Mouse (Mus musculus): ENCODE data around the gene Sgsh.

Gene Sgsh

DNA sequence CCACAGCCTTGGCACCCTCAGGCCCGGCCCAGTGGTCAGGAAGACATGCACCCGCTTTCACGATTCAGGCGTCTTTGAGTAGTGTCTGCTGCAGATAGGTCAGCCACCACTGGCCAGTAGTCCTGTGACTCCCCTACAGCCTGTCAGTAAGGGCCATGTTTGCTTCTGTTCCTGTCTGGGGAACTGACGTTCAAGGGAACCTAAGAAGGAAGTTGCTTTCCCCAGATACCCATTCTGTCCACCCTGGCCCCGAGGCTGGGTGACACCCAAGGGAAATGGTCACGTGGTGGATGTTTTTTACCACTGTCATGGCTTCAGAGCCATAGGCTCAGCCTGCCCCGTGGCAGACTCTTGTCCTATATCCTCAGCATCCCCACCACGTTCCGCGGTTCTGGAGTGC lies 22.0 kb upstream of the Sgsh start:
- no peak for DNase-seq (ENCODE audit: low spot score in 2 of 2)

DNA sequence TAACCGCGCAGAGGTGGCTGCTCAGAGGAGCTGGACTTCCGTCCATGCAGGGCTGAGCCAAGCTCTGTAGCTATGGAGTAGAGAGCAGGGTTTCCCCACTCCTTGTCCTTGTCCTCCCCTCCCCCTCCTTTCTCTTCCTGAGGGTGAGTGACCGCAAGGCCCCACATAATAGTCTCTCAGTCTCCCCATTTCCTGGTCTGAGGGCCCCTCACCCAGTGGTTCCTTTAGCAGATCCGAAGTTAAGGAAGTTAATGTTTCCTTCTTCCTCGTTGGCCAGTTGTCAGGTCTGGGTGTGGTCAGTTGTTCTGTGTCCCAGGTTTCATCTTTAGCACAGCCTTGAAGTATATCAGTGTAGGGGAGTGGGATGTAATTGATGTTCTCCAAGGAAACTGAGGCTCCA lies 20.1 kb upstream of the Sgsh start:
- no peak for DNase-seq (ENCODE audit: low spot score in 2 of 2)

DNA sequence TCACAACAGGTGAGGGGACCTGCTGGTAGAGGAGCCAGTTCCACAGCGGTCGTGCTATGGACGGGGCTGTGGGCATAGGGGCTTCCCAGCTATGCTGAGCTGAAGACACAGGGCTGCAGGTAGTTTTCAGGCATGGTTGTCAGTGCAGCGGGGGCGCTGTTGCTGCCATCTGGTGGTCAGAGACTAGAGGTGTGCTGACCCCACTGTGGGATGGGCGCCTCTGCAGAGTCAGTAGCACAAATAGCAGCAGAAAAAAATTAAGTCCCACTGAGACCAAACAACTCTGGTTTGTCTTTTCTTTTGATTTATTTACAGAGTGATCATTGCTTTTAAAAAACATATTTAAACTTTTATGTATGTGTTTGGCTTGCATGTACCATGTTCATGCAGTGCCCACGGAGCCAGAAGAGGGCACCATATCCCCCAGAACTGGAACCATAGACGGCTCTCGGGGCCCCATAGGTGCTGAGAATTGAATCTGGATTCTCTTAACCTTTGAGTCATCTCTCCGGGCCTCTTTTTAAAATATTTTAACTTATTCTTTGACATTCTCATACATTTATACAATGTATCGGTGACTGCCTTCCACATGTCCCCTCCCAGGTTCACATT lies 8.3 kb upstream of the Sgsh start:
- peak; percentile 67 to 70 for DNase-seq (ENCODE audit: low spot score in 2 of 2)

DNA sequence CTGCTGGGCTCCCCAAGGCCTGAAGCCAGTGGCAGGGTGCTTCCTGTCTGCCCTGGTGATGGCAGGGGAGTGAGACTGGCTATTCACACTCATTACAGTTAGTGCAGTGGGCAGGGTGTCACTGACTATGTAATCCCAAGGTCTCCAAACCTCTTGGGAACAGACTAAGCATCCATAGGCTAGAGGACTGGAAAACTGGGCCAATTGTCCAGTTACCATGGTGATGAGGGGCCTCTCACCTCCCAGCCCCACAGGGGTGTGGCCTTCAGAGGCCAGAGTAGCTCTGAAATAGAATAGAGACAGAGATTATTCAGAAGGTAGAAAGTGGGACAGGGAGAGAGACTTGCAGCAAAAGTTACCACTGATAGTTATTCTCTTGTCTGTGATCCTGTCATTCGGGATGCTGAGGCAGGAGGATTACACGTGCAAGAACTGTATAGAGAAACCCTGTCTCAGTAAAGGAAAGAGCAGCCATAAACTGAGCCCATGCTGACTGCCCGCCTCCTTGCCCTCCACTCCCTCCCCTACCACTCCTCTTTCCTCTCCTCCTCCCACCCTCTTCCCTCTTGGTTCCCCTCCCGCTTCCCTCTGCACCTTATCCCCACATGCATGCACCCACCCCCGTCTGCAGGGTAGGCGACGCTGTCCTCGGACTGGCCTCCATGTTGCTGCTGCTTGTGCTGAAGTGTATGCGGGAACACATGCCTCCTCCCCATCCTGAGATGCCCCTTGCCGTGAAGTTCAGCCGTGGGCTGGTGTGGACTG lies 7.6 kb upstream of the Sgsh start:
- no peak for DNase-seq (ENCODE audit: low spot score in 2 of 2)

- DNase-seq (ENCODE audit: low spot score in 2 of 2): no peak
Measured at GRCm38 (mm10) chr11:119359089-119359488, 3.8 kb upstream of the Sgsh start.

DNA sequence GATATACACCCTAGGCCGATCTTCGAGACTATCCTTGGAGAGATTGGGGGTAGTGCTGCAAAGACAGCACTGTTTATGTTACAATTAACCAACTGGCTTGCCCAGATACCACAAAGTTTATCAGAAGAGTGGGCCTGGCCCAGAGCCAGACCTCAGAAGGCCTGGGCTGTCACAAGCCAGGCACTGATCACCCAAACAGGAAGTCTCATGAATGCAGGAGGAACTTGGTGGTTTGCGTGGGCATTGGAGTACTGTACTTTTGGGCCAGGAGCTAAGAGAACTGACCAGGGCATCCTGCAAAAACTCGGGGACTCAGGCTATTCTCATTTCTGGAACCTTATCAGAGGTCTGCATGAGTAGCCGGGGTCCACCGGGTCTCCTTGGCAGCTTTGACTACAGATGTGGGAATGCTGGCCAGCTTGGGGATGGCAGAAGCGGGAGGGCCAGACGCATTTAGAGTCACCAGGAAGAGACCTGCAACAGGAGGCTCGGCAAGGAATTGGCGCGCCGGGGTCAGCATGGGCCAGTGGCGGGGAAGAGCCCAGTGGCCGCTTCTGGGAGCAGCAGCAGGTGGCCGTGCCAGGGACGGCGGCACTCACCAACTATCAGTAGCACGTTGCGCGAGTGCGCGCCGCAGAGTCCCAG lies 416 bp downstream of the Sgsh start:
- DNase-seq (ENCODE audit: low spot score in 2 of 2): peak; percentile 82 to 89

- DNase-seq (ENCODE audit: low spot score in 2 of 2): no peak
Measured at GRCm38 (mm10) chr11:119353946-119354345, 1.4 kb downstream of the Sgsh start.

DNA sequence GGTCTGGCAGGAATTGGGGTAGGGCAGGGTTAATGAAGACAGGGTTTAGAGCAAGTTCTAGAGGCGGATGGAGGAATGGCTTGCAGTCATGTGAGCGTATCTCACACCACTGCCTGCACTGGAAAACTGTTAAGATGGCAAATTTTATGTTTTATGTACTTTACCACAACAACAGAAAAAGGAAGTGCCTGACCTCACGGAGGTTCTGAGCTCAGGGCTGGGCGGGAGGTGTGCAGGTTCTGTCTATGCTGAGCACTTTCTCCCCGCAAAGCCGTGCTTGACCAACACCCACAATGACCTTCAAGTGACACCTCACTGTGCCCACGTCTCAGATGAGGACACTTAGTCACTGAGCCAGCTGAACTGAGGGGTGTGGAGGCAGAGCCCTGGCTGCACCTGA lies 3.2 kb downstream of the Sgsh start:
- DNase-seq (ENCODE audit: low spot score in 2 of 2): peak; percentile 23 to 24

DNA sequence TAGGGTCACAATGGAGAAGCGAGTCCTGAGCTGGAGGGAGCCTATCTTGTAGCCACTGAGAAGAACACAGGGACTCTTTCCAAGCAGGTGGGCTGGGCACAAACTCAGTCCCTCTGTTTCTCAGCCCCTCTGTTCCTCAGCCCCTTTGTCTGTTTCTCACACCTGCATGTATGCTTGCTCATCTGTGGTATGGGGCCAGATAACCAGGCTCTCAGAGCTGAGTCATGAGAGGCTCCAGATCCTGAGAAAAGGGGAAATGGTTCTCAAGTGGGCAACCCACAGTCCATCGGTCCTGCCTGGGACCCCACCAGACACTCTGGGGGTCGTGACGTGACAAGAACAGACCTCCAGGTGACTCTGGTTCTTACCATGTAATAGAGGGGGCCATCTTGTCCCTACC lies 8.2 kb downstream of the Sgsh start:
- no peak for DNase-seq (ENCODE audit: low spot score in 2 of 2)

- DNase-seq (ENCODE audit: low spot score in 2 of 2): no peak
Measured at GRCm38 (mm10) chr11:119344865-119345264, 10.5 kb downstream of the Sgsh start.

DNA sequence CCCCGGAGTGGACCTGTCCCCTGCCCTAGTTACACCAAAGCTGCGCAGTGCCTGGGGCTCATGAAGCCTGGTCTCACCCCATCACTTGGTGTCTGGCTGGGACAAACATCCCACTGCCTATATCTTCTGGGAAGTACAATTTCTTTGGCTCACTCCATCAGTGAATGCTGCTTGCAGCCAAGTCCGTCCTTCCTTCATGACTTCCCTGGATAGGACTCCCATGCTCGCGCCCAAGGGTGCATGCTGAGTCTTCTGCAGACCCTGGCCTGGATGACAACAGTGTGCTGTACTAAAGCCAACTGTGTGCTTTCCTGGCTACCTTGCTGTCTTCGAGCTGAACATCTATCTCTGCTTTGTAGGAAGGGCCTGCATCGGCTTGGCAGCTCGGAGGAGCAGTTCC lies 11.2 kb downstream of the Sgsh start:
- no peak for DNase-seq (ENCODE audit: low spot score in 2 of 2)

- peak; percentile 67 to 74 for DNase-seq (ENCODE audit: low spot score in 2 of 2)
Measured at GRCm38 (mm10) chr11:119339637-119340036, 15.7 kb downstream of the Sgsh start.

DNA sequence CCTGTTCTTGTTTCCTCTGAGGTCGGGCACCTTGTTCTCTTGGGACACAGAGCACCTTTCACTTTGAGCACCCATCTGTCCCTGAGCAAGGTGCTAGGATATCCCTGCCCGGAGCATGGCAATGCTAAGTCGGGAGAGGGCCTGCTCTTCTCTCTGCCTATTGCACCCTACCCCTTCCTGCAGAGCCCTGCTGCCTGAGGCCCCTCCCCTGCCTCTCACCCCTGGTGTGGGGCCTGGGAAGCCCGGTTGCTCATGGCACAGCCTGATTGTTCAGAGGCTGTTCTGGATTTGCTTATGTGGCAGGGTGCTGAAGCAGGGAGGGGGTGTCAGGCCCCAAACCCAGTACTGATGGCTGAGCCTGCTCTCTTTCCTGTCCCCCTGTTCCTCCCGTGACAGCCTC lies 16.2 kb downstream of the Sgsh start:
- DNase-seq (ENCODE audit: low spot score in 2 of 2): no peak

GRCm38 (mm10) chr11:119338271-119339059 lies 16.9 kb downstream of the Sgsh start:
- DNase-seq (ENCODE audit: low spot score in 2 of 2): no peak

GRCm38 (mm10) chr11:119331970-119332369 lies 23.4 kb downstream of the Sgsh start:
- DNase-seq (ENCODE audit: low spot score in 2 of 2): no peak

DNA sequence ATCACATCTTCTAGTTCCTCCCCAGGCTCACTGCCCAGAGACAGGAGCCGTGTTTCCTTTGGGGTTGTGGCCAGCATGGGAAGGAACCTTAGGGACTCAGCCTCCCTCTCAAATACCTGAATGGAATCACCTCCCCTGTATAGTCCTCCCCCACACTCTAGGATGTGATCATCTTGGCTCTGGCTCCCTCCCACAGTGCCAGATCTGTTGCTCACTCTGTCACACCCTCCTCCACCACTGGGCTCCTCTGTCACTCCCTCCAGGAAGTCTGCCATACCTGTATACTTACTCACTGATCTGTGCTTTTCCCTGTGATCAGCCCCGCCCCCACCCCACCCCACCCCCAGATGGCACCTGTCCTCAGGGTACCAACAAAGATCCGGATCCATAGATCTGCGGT lies 24.7 kb downstream of the Sgsh start:
- no peak for DNase-seq (ENCODE audit: low spot score in 2 of 2)

GRCm38 (mm10) chr11:119325068-119325467 lies 30.3 kb downstream of the Sgsh start:
- DNase-seq (ENCODE audit: low spot score in 2 of 2): no peak

GRCm38 (mm10) chr11:119322521-119322920 lies 32.8 kb downstream of the Sgsh start:
- no peak for DNase-seq (ENCODE audit: low spot score in 2 of 2)

DNA sequence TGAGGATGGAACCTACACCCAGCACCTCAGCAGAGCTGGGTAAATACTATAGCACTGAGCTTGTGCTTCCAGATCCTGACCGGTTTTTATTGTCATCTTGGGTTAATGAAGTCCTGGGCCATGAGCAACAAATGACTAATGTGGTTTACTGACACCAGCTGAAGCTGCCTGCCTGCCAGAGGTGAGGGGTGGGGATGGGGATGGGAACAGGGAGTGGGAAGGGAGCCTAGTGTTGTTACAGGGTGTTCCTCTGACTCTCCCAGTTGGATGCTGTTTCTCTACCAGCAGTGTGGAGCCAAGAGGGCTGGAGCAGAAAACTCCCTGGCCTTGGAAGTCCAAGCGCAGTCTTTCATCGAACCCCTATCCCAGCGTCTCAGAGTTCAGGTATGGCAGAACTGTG lies 38.6 kb downstream of the Sgsh start:
- DNase-seq (ENCODE audit: low spot score in 2 of 2): no peak

DNA sequence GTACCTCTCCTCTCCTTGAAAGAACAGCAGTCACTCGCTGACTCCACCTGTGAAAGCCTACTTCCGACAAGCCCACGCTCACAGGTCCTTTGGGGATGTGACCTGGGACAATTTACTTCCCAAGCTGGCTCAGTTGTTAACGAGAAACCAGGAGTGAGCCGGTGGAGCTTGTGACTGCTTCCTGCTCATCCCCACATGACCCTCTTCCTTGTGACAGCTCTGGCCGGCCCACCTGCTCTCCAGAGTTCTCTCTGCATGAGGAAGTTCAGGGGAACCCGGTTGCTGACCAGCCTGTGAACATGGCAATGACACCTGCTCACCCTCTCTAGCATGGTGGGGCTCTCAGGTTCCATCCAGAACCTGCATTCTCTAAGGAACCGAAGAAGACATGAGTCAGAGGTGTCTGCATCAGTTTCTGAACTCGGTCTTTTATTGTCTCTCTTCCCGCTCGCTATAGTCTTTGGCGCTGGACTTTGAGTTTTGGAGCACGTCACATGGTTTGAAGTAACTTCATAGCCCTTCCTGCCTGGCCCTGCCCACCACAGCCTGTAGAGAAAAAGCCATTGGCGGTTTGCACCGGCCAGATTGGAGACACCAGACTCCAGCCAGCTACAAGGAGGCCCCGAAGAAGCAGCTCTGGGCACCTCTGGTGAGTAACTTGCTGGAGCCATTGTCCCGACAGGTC lies 40.9 kb downstream of the Sgsh start:
- no peak for DNase-seq (ENCODE audit: low spot score in 2 of 2)

- DNase-seq (ENCODE audit: low spot score in 2 of 2): no peak
Measured at GRCm38 (mm10) chr11:119310621-119311020, 44.7 kb downstream of the Sgsh start.

DNA sequence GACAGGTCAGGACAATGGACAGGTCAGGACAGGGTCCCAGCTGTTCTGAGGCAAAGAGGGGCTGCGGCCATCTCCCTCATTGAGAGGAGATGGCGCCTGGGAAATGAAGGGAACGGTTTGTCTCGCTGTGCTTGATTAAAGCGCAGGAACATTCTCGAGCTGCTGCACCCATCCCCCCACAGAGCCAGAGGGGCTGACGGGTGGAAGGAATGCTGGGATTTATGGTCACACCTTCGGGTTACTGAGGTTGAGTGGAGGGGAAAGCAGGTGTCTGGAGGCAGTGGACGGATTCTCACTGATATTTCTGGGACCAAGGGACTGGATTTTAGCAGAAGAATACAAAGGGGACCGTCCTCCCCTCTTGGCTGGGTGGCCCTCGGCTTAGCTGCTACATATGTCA lies 47.4 kb downstream of the Sgsh start:
- DNase-seq (ENCODE audit: low spot score in 2 of 2): no peak
